Mouse (Mus musculus): ENCODE measurements around the gene 4930486L24Rik. TPM values are rescaled to one million over a fixed set of nuclear protein-coding genes. Genes with fewer than 3 reads are reported as not detected.
"Not testable (repeated sequence)": the region's sequence is repeated elsewhere in the genome, so short reads cannot be mapped to it uniquely, and the experiment has no call there.

The 4930486L24Rik gene
- polyA plus RNA-seq (2015; fragmentation: Nextera tagmentation; extraction: Ambion mirVana): 0.09 and 0.22 TPM in 2 replicates

GRCm38 (mm10) chr13:60864281-60864680 is at the start of gene 4930486L24Rik:
4930486L24Rik (minus strand) TSS chr13:60864475.
- Histone ChIP-seq H3K4me1 (ENCODE audit: control insufficient read depth, low read depth, low read length) (no peaks in the 10 kb centered on the region), H3K36me3 (ENCODE audit: control insufficient read depth, insufficient read depth) (no peaks in the 10 kb centered on the region), H3K27ac (ENCODE audit: low read length) (no peak within 1 kb of the TSS), H3K4me3 (ENCODE audit: low read depth, low read length) (no peak within 1 kb of the TSS), H3K9me3 (replicated peaks; ENCODE audit: control insufficient read depth, low read length) (no peaks in the 10 kb centered on the region), H3K9ac (ENCODE audit: low read depth, low read length) (no peak within 1 kb of the TSS), H3K4me2 (ENCODE audit: low read depth, low read length) (no peak within 1 kb of the TSS), H3K27me3 (ENCODE audit: control insufficient read depth, insufficient read depth, low read depth, low read length) (no peaks in the 10 kb centered on the region)
- 44% methylated on average over 1 of the region's 1 CpGs for WGBS (ENCODE audit: insufficient replicate concordance)
- no peak for ATAC-seq (ENCODE audit: low read depth)

GRCm38 (mm10) chr13:60904780-60905179 is 40.5 kb upstream of the 4930486L24Rik start, which contains the start of gene Tpbpb:
Tpbpb (minus strand) TSS chr13:60904880.
- not testable (repeated sequence) for H3K9me3 ChIP-seq (replicated peaks; ENCODE audit: control insufficient read depth, low read length); H3K36me3 ChIP-seq (ENCODE audit: control insufficient read depth, insufficient read depth); H3K9ac ChIP-seq (ENCODE audit: low read depth, low read length); H3K27me3 ChIP-seq (ENCODE audit: control insufficient read depth, insufficient read depth, low read depth, low read length); H3K4me2 ChIP-seq (ENCODE audit: low read depth, low read length); H3K4me1 ChIP-seq (ENCODE audit: control insufficient read depth, low read depth, low read length); H3K27ac ChIP-seq (ENCODE audit: low read length); H3K4me3 ChIP-seq (ENCODE audit: low read depth, low read length); ATAC-seq (ENCODE audit: low read depth)
- WGBS (ENCODE audit: insufficient replicate concordance): 65% methylated on average over 2 of the region's 2 CpGs

- H3K4me3 ChIP-seq (ENCODE audit: low read depth, low read length): no peak within 1 kb of the TSS
- no peak within 1 kb of the TSS for H3K9ac ChIP-seq (ENCODE audit: low read depth, low read length)
- no peaks in the 10 kb centered on the region for H3K9me3 ChIP-seq (replicated peaks; ENCODE audit: control insufficient read depth, low read length)
- H3K36me3 ChIP-seq (ENCODE audit: control insufficient read depth, insufficient read depth): no peaks in the 10 kb centered on the region
- H3K4me2 ChIP-seq (ENCODE audit: low read depth, low read length): no peak within 1 kb of the TSS
- H3K4me1 ChIP-seq (ENCODE audit: control insufficient read depth, low read depth, low read length): no peaks in the 10 kb centered on the region
- peak; percentile 85 for ATAC-seq (ENCODE audit: low read depth)
- WGBS (ENCODE audit: insufficient replicate concordance): 23% methylated on average over 3 of the region's 3 CpGs
- no peaks in the 10 kb centered on the region for H3K27me3 ChIP-seq (ENCODE audit: control insufficient read depth, insufficient read depth, low read depth, low read length)
- no peak within 1 kb of the TSS for H3K27ac ChIP-seq (ENCODE audit: low read length)
Observed at GRCm38 (mm10) chr13:60897328-60897727, 33.1 kb upstream of the 4930486L24Rik start, which contains the start of gene Ctla2b. Ctla2b (minus strand) TSS chr13:60897447.

- not testable (repeated sequence) for H3K27ac ChIP-seq (ENCODE audit: low read length); H3K4me1 ChIP-seq (ENCODE audit: control insufficient read depth, low read depth, low read length); H3K9me3 ChIP-seq (replicated peaks; ENCODE audit: control insufficient read depth, low read length); H3K27me3 ChIP-seq (ENCODE audit: control insufficient read depth, insufficient read depth, low read depth, low read length); ATAC-seq (ENCODE audit: low read depth); H3K36me3 ChIP-seq (ENCODE audit: control insufficient read depth, insufficient read depth); H3K4me3 ChIP-seq (ENCODE audit: low read depth, low read length); H3K4me2 ChIP-seq (ENCODE audit: low read depth, low read length); H3K9ac ChIP-seq (ENCODE audit: low read depth, low read length)
- 91% methylated on average over 6 of the region's 8 CpGs for WGBS (ENCODE audit: insufficient replicate concordance)
Observed at GRCm38 (mm10) chr13:60896794-60897193, 32.5 kb upstream of the 4930486L24Rik start, which contains the start of gene Gm49392. Gm49392 (minus strand) TSS chr13:60896894.

- Histone ChIP-seq H3K4me3 (ENCODE audit: low read depth, low read length) (no peak overlapping the region), H3K27ac (ENCODE audit: low read length) (no peak overlapping the region), H3K9me3 (replicated peaks; ENCODE audit: control insufficient read depth, low read length) (no peaks in the 10 kb centered on the region), H3K27me3 (ENCODE audit: control insufficient read depth, insufficient read depth, low read depth, low read length) (no peaks in the 10 kb centered on the region), H3K9ac (ENCODE audit: low read depth, low read length) (no peak overlapping the region), H3K4me2 (ENCODE audit: low read depth, low read length) (no peak overlapping the region), H3K36me3 (ENCODE audit: control insufficient read depth, insufficient read depth) (no peaks in the 10 kb centered on the region), H3K4me1 (ENCODE audit: control insufficient read depth, low read depth, low read length) (no peaks in the 10 kb centered on the region)
- ATAC-seq (ENCODE audit: low read depth): no peak
Observed at GRCm38 (mm10) chr13:60895406-60896160, 31.3 kb upstream of the 4930486L24Rik start.

GRCm38 (mm10) chr13:60892301-60892700 is 28.0 kb upstream of the 4930486L24Rik start:
- Histone ChIP-seq H3K4me3 (ENCODE audit: low read depth, low read length) (no peak overlapping the region), H3K9ac (ENCODE audit: low read depth, low read length) (no peak overlapping the region), H3K9me3 (replicated peaks; ENCODE audit: control insufficient read depth, low read length) (no peaks in the 10 kb centered on the region), H3K4me2 (ENCODE audit: low read depth, low read length) (no peak overlapping the region), H3K27ac (ENCODE audit: low read length) (no peak overlapping the region), H3K4me1 (ENCODE audit: control insufficient read depth, low read depth, low read length) (no peaks in the 10 kb centered on the region), H3K27me3 (ENCODE audit: control insufficient read depth, insufficient read depth, low read depth, low read length) (no peaks in the 10 kb centered on the region), H3K36me3 (ENCODE audit: control insufficient read depth, insufficient read depth) (no peaks in the 10 kb centered on the region)
- peak; percentile 27; the same call in 1 of the 2 replicates for ATAC-seq (ENCODE audit: low read depth)
- WGBS (ENCODE audit: insufficient replicate concordance): 36% methylated on average over 1 of the region's 1 CpGs

GRCm38 (mm10) chr13:60848241-60849120 is 15.8 kb downstream of the 4930486L24Rik start:
- H3K36me3 ChIP-seq (ENCODE audit: control insufficient read depth, insufficient read depth): no peaks in the 10 kb centered on the region
- H3K4me3 ChIP-seq (ENCODE audit: low read depth, low read length): no peak overlapping the region
- no peaks in the 10 kb centered on the region for H3K4me1 ChIP-seq (ENCODE audit: control insufficient read depth, low read depth, low read length)
- H3K4me2 ChIP-seq (ENCODE audit: low read depth, low read length): no peak overlapping the region
- no peak overlapping the region for H3K9ac ChIP-seq (ENCODE audit: low read depth, low read length)
- WGBS (ENCODE audit: insufficient replicate concordance): 48% methylated on average over 4 of the region's 4 CpGs
- H3K27ac ChIP-seq (ENCODE audit: low read length): no peak overlapping the region
- H3K27me3 ChIP-seq (ENCODE audit: control insufficient read depth, insufficient read depth, low read depth, low read length): no peaks in the 10 kb centered on the region
- H3K9me3 ChIP-seq (replicated peaks; ENCODE audit: control insufficient read depth, low read length): no peaks in the 10 kb centered on the region
- no peak for ATAC-seq (ENCODE audit: low read depth)

GRCm38 (mm10) chr13:60843153-60843552 is 21.1 kb downstream of the 4930486L24Rik start:
- no peak overlapping the region for H3K4me2 ChIP-seq (ENCODE audit: low read depth, low read length)
- H3K27me3 ChIP-seq (ENCODE audit: control insufficient read depth, insufficient read depth, low read depth, low read length): no peaks in the 10 kb centered on the region
- 65% methylated on average over 8 of the region's 8 CpGs for WGBS (ENCODE audit: insufficient replicate concordance)
- no peaks in the 10 kb centered on the region for H3K36me3 ChIP-seq (ENCODE audit: control insufficient read depth, insufficient read depth)
- H3K4me3 ChIP-seq (ENCODE audit: low read depth, low read length): no peak overlapping the region
- H3K9ac ChIP-seq (ENCODE audit: low read depth, low read length): no peak overlapping the region
- ATAC-seq (ENCODE audit: low read depth): no peak
- no peak overlapping the region for H3K27ac ChIP-seq (ENCODE audit: low read length)
- H3K9me3 ChIP-seq (replicated peaks; ENCODE audit: control insufficient read depth, low read length): no peaks in the 10 kb centered on the region
- H3K4me1 ChIP-seq (ENCODE audit: control insufficient read depth, low read depth, low read length): no peaks in the 10 kb centered on the region

- WGBS (ENCODE audit: insufficient replicate concordance): 54% methylated on average over 6 of the region's 6 CpGs
Observed at GRCm38 (mm10) chr13:60842703-60843102, 21.6 kb downstream of the 4930486L24Rik start.

More at GRCm38 (mm10) chr13:60842703-60843102, 21.6 kb downstream of the 4930486L24Rik start:
- H3K4me2 ChIP-seq (ENCODE audit: low read depth, low read length): no peak overlapping the region
- no peak overlapping the region for H3K4me3 ChIP-seq (ENCODE audit: low read depth, low read length)
- H3K36me3 ChIP-seq (ENCODE audit: control insufficient read depth, insufficient read depth): no peaks in the 10 kb centered on the region
- H3K9ac ChIP-seq (ENCODE audit: low read depth, low read length): no peak overlapping the region
- no peak overlapping the region for H3K27ac ChIP-seq (ENCODE audit: low read length)
- ATAC-seq (ENCODE audit: low read depth): no peak
- no peaks in the 10 kb centered on the region for H3K27me3 ChIP-seq (ENCODE audit: control insufficient read depth, insufficient read depth, low read depth, low read length)
- no peaks in the 10 kb centered on the region for H3K4me1 ChIP-seq (ENCODE audit: control insufficient read depth, low read depth, low read length)
- H3K9me3 ChIP-seq (replicated peaks; ENCODE audit: control insufficient read depth, low read length): no peaks in the 10 kb centered on the region

All from liver, embryonic 16.5 days (tissue).